Mouse (Mus musculus): ENCODE measurements around the gene Doc2g. TPM values are rescaled to one million over a fixed set of nuclear protein-coding genes. Genes with fewer than 3 reads are reported as not detected.
"Not testable (repeated sequence)": the region's sequence is repeated elsewhere in the genome, so short reads cannot be mapped to it uniquely, and the experiment has no call there.

The Doc2g gene
- polyA plus RNA-seq, 1 experiment, result 2.5 TPM

- no peak overlapping the region for H3K4me3 ChIP-seq
- peaks cover 4% of the 10 kb centered on the region for H3K79me2 ChIP-seq (ENCODE audit: control insufficient read depth, insufficient read depth)
- TF ChIP-seq TCF3 (IDR thresholded peaks at IDR 0.05; ENCODE audit: insufficient read length, low read depth), result no peak
- TF ChIP-seq MYOG (IDR thresholded peaks at IDR 0.05; ENCODE audit: control insufficient read depth in 1 of 3, insufficient read depth in 1 of 3, insufficient read length in 2 of 3, low read depth in 2 of 3), result no peak
- no peak for TF ChIP-seq CEBPB (IDR thresholded peaks at IDR 0.05; ENCODE audit: insufficient read depth, poor library complexity, severe bottlenecking)
- TF ChIP-seq USF1 (IDR thresholded peaks at IDR 0.05; ENCODE audit: low read depth), result no peak
- TF ChIP-seq TCF12 (IDR thresholded peaks at IDR 0.05; ENCODE audit: insufficient read depth, poor library complexity, severe bottlenecking), result no peak
- H3K4me2 ChIP-seq (ENCODE audit: low read depth), result peak overlapping the region; percentile 50
- no peaks in the 10 kb centered on the region for H3K27me3 ChIP-seq (ENCODE audit: control insufficient read depth, insufficient read depth, insufficient read length)
- no peak overlapping the region for H3ac ChIP-seq (ENCODE audit: control insufficient read depth, insufficient read length)
- no peaks in the 10 kb centered on the region for H3K36me3 ChIP-seq (ENCODE audit: control insufficient read depth, insufficient read depth)
Measured at GRCm38 (mm10) chr19:4042124-4042523, 39.0 kb downstream of the Doc2g start.

DNA sequence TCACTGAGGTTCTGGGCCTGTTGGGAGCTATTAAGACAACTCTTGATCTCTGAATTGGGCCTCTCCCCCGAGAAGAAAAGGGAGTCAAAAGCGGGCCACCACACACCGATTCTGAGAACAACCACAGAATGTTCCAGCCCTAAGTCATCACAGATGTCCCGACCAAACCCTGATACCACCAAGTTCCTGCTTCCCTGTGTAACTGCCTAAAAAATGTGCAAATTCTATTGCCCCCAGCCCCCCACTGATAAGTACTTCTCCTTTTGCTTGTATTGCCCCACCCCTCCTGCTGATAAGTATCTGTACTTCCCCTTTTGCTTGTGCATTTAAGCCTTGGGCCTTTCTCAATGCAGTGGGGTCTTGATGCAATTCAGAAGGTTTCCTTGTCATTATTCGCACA lies 41.0 kb downstream of the Doc2g start:
- H3K36me3 ChIP-seq (ENCODE audit: control insufficient read depth, insufficient read depth); H3K27me3 ChIP-seq (ENCODE audit: control insufficient read depth, insufficient read depth, insufficient read length); H3K79me2 ChIP-seq (ENCODE audit: control insufficient read depth, insufficient read depth); H3K4me3 ChIP-seq; H3K4me2 ChIP-seq (ENCODE audit: low read depth); H3ac ChIP-seq (ENCODE audit: control insufficient read depth, insufficient read length): not testable (repeated sequence)

- H3K4me3 ChIP-seq, result no peak within 1 kb of the TSS
- H3K4me2 ChIP-seq (ENCODE audit: low read depth), result peak within 1 kb of the TSS; percentile 48
- H3ac ChIP-seq (ENCODE audit: control insufficient read depth, insufficient read length), result no peak within 1 kb of the TSS
- H3K79me2 ChIP-seq (ENCODE audit: control insufficient read depth, insufficient read depth), result no peaks in the 10 kb centered on the region
- no peaks in the 10 kb centered on the region for H3K27me3 ChIP-seq (ENCODE audit: control insufficient read depth, insufficient read depth, insufficient read length)
- H3K36me3 ChIP-seq (ENCODE audit: control insufficient read depth, insufficient read depth), result no peaks in the 10 kb centered on the region
- no peak for TF ChIP-seq MAX (IDR thresholded peaks at IDR 0.05; ENCODE audit: low read depth)
- peak in 1 of 3 experiments; percentile 21 for TF ChIP-seq MYOG (IDR thresholded peaks at IDR 0.05; ENCODE audit: control insufficient read depth in 1 of 3, insufficient read depth in 1 of 3, insufficient read length in 2 of 3, low read depth in 2 of 3)
- TF ChIP-seq REST (IDR thresholded peaks at IDR 0.05; ENCODE audit: insufficient read depth, insufficient read length), result no peak
- no peak for TF ChIP-seq USF1 (IDR thresholded peaks at IDR 0.05; ENCODE audit: low read depth)
- peak; percentile 31 for TF ChIP-seq POLR2A (IDR thresholded peaks at IDR 0.05; ENCODE audit: insufficient read length, low read depth)
- 0 out of 2 replicates have a peak, but pooled peaks have one; percentile 20 for TF ChIP-seq CEBPB (IDR thresholded peaks at IDR 0.05; ENCODE audit: insufficient read depth, poor library complexity, severe bottlenecking)
- no peak for TF ChIP-seq E2F4 (IDR thresholded peaks at IDR 0.05; ENCODE audit: insufficient read depth)
- no peak for TF ChIP-seq POLR2AphosphoS2 (IDR thresholded peaks at IDR 0.05; ENCODE audit: insufficient read length, low read depth)
- peak in 1 of 3 experiments; percentile 67 for TF ChIP-seq MYOD1 (IDR thresholded peaks at IDR 0.05; ENCODE audit: control insufficient read depth in 1 of 3, insufficient read length in 2 of 3, low read depth in 2 of 3)
- TF ChIP-seq TCF12 (IDR thresholded peaks at IDR 0.05; ENCODE audit: insufficient read depth, poor library complexity, severe bottlenecking), result no peak
- no peak for TF ChIP-seq SRF (IDR thresholded peaks at IDR 0.05; ENCODE audit: control insufficient read depth, insufficient read length, low read depth)
- TF ChIP-seq TCF3 (IDR thresholded peaks at IDR 0.05; ENCODE audit: insufficient read length, low read depth), result no peak
Measured at GRCm38 (mm10) chr19:4045966-4046865, 43.1 kb downstream of the Doc2g start, which contains the start of gene Gstp2. Gstp2 (minus strand) TSS chr19:4046023.

DNA sequence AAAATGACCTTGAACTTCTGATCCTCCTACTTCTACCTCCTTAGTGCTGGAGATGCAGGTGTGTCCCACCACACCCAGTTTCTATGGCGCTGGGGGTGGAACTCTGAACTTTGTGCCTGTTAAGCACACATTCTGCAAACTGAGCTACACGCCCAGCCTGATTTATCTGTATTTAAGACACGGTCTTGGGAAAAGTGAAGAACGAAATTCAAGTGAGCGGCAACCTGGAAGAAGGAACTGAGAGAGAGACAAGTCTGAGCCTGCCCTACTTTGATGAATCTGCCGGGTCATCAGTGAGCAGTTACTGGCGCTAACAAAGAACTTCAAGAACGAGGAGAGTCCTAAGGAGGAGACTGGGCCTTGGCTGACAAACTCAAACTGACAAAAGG lies 43.7 kb downstream of the Doc2g start:
- Histone ChIP-seq H3K27me3 (ENCODE audit: control insufficient read depth, insufficient read depth, insufficient read length) (no peaks in the 10 kb centered on the region), H3ac (ENCODE audit: control insufficient read depth, insufficient read length) (no peak overlapping the region), H3K4me2 (ENCODE audit: low read depth) (no peak overlapping the region), H3K4me3 (no peak overlapping the region), H3K36me3 (ENCODE audit: control insufficient read depth, insufficient read depth) (no peaks in the 10 kb centered on the region), H3K79me2 (ENCODE audit: control insufficient read depth, insufficient read depth) (no peaks in the 10 kb centered on the region)
- TF ChIP-seq MYOG (IDR thresholded peaks at IDR 0.05; ENCODE audit: control insufficient read depth in 1 of 3, insufficient read depth in 1 of 3, insufficient read length in 2 of 3, low read depth in 2 of 3) (no peak), MYOD1 (IDR thresholded peaks at IDR 0.05; ENCODE audit: control insufficient read depth in 1 of 3, insufficient read length in 2 of 3, low read depth in 2 of 3) (no peak), SRF (IDR thresholded peaks at IDR 0.05; ENCODE audit: control insufficient read depth, insufficient read length, low read depth) (no peak), POLR2AphosphoS2 (IDR thresholded peaks at IDR 0.05; ENCODE audit: insufficient read length, low read depth) (no peak), TCF12 (IDR thresholded peaks at IDR 0.05; ENCODE audit: insufficient read depth, poor library complexity, severe bottlenecking) (no peak), REST (IDR thresholded peaks at IDR 0.05; ENCODE audit: insufficient read depth, insufficient read length) (no peak), CEBPB (IDR thresholded peaks at IDR 0.05; ENCODE audit: insufficient read depth, poor library complexity, severe bottlenecking) (no peak), TCF3 (IDR thresholded peaks at IDR 0.05; ENCODE audit: insufficient read length, low read depth) (no peak), MAX (IDR thresholded peaks at IDR 0.05; ENCODE audit: low read depth) (no peak), USF1 (IDR thresholded peaks at IDR 0.05; ENCODE audit: low read depth) (no peak)

DNA sequence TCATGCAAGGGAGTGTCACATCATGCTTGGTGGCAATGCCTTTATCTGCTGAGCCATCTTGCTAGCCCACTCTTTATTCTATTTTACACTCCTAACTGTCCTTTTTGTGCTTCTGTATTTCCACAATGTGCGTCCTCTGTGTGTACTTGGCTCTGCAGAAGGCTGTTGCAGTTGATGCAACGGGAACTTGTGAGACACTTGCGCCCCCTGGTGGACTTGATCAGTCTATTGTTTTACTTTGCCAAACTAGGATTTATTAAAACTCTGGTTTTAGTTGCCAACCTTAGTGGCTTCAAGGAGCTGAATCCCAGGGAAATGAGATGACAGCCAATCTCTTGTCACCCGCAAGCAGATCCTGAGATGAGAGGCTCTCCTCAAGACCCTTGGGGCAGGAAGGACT lies 44.7 kb downstream of the Doc2g start:
- no peak for TF ChIP-seq MYOG (IDR thresholded peaks at IDR 0.05; ENCODE audit: control insufficient read depth in 1 of 3, insufficient read depth in 1 of 3, insufficient read length in 2 of 3, low read depth in 2 of 3)
- TF ChIP-seq MYOD1 (IDR thresholded peaks at IDR 0.05; ENCODE audit: control insufficient read depth in 1 of 3, insufficient read length in 2 of 3, low read depth in 2 of 3), result no peak
- no peak for TF ChIP-seq TCF3 (IDR thresholded peaks at IDR 0.05; ENCODE audit: insufficient read length, low read depth)
- no peak for TF ChIP-seq CEBPB (IDR thresholded peaks at IDR 0.05; ENCODE audit: insufficient read depth, poor library complexity, severe bottlenecking)
- no peak for TF ChIP-seq POLR2A (IDR thresholded peaks at IDR 0.05; ENCODE audit: insufficient read length, low read depth)
- TF ChIP-seq POLR2AphosphoS2 (IDR thresholded peaks at IDR 0.05; ENCODE audit: insufficient read length, low read depth), result no peak
- no peak for TF ChIP-seq REST (IDR thresholded peaks at IDR 0.05; ENCODE audit: insufficient read depth, insufficient read length)
- TF ChIP-seq TCF12 (IDR thresholded peaks at IDR 0.05; ENCODE audit: insufficient read depth, poor library complexity, severe bottlenecking), result no peak
- TF ChIP-seq SRF (IDR thresholded peaks at IDR 0.05; ENCODE audit: control insufficient read depth, insufficient read length, low read depth), result no peak

DNA sequence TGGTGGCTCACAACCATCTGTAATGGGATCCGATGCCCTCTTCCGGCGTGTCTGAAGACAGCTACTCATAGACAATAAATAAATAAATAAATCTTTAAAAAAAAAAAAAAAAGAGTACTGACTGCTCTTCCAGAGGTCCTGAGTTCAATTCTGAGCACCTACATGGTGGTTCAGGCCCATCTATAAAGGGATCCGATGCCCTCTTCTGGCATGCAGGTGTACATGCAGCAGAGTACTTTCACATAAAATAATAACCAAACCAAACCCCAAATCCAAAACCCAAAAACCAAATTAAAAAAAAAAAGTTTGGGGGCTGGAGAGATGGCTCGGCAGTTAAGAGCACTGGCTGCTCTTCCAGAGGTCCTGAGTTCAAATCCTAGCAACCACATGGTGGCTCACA lies 46.0 kb downstream of the Doc2g start:
- not testable (repeated sequence) for H3ac ChIP-seq (ENCODE audit: control insufficient read depth, insufficient read length); H3K79me2 ChIP-seq (ENCODE audit: control insufficient read depth, insufficient read depth); H3K4me2 ChIP-seq (ENCODE audit: low read depth); H3K27me3 ChIP-seq (ENCODE audit: control insufficient read depth, insufficient read depth, insufficient read length); H3K36me3 ChIP-seq (ENCODE audit: control insufficient read depth, insufficient read depth); H3K4me3 ChIP-seq

More for the DNA sequence above, 44.7 kb downstream of the Doc2g start:
- Histone ChIP-seq H3ac (ENCODE audit: control insufficient read depth, insufficient read length) (no peak overlapping the region), H3K27me3 (ENCODE audit: control insufficient read depth, insufficient read depth, insufficient read length) (no peaks in the 10 kb centered on the region), H3K36me3 (ENCODE audit: control insufficient read depth, insufficient read depth) (no peaks in the 10 kb centered on the region), H3K79me2 (ENCODE audit: control insufficient read depth, insufficient read depth) (no peaks in the 10 kb centered on the region), H3K4me3 (no peak overlapping the region), H3K4me2 (ENCODE audit: low read depth) (no peak overlapping the region)
